Mouse (Mus musculus) CH12.LX (cell line): ENCODE data around the gene Spata20. TPM values are rescaled to one million over a fixed set of nuclear protein-coding genes. Genes with fewer than 3 reads are reported as not detected.

Experiments
- DNase-seq: peaks from one replicate; pipeline ENCODE4 v3.0.0-alpha.2; 2013; ENCODE audit errors: extremely low read depth
- H3K27ac ChIP-seq: 2 replicates; pipeline ENCODE4 v1.5.1; 2012; ENCODE audit warnings: low read depth, mild to moderate bottlenecking, control low read depth, moderate library complexity; ENCODE audit not compliant: insufficient read depth
- H3K27me3 ChIP-seq: replicated peaks from 2 replicates; pipeline ENCODE3; 2012; ENCODE audit warnings: inconsistent platforms
- H3K36me3 ChIP-seq, 2 experiments: replicated peaks in 1 of 2; 2 replicates each; pipeline versions ENCODE3 to v1.6.1; 2012; ENCODE audit warnings: inconsistent platforms in 1 of 2, low read length in 1 of 2, mild to moderate bottlenecking in 1 of 2, mixed read lengths in 1 of 2, moderate library complexity in 1 of 2; ENCODE audit not compliant: control insufficient read depth in 1 of 2, insufficient read depth in 1 of 2
- H3K4me1 ChIP-seq, 2 experiments: 2 replicates each; pipeline ENCODE4 v1.6.1; 2012; ENCODE audit warnings: inconsistent platforms in 1 of 2, moderate library complexity in 1 of 2; ENCODE audit not compliant: insufficient read depth in 2 of 2, control insufficient read depth in 1 of 2
- H3K4me2 ChIP-seq: 2 replicates; pipeline ENCODE4 v1.6.1; 2012; ENCODE audit warnings: low read depth, mild to moderate bottlenecking, control low read depth; ENCODE audit not compliant: poor library complexity, insufficient read depth, severe bottlenecking
- H3K4me3 ChIP-seq, 3 experiments: fragments of 150-350 bp in 1 of 3; sonication (generic) in 1 of 3; replicated peaks in 1 of 3; 2 replicates each; pipeline versions ENCODE3 to v1.5.1; 2011 to 2012; ENCODE audit warnings: low read depth in 2 of 3, low read length in 2 of 3, mild to moderate bottlenecking in 2 of 3, moderate library complexity in 2 of 3, control low read depth in 1 of 3, improper control_type of control experiment in 1 of 3, inconsistent platforms in 1 of 3, mixed read lengths in 1 of 3; ENCODE audit not compliant: poor library complexity in 1 of 3
- H3K79me2 ChIP-seq: replicated peaks from 2 replicates; pipeline ENCODE4 v1.6.1; 2012; ENCODE audit warnings: mild to moderate bottlenecking, moderate library complexity; ENCODE audit not compliant: control insufficient read depth, poor library complexity, insufficient read depth, severe bottlenecking; ENCODE audit errors: extremely low read depth
- H3K9ac ChIP-seq: 2 replicates; pipeline ENCODE4 v1.6.1; 2012; ENCODE audit warnings: low read depth, mild to moderate bottlenecking, control low read depth, moderate library complexity; ENCODE audit not compliant: insufficient read depth
- H3K9me3 ChIP-seq: replicated peaks from 2 replicates; pipeline ENCODE3; 2012; ENCODE audit warnings: low read length, inconsistent platforms, mixed read lengths
- CHD1 ChIP-seq: IDR thresholded peaks from 2 replicates; pipeline ENCODE4 v1.6.1; 2012; ENCODE audit warnings: low read depth, low read length, improper control_type of control experiment, inconsistent platforms
- EP300 ChIP-seq: IDR thresholded peaks from 2 replicates; pipeline ENCODE4 v1.6.1; 2011; ENCODE audit warnings: low read length, improper control_type of control experiment
- GABPA ChIP-seq: IDR thresholded peaks from 2 replicates; pipeline ENCODE4 v1.6.1; 2012; ENCODE audit warnings: low read depth, low read length, improper control_type of control experiment, inconsistent platforms; ENCODE audit not compliant: insufficient replicate concordance
- HCFC1 ChIP-seq: IDR thresholded peaks from 2 replicates; pipeline ENCODE4 v1.6.1; 2012; ENCODE audit warnings: low read depth, mild to moderate bottlenecking, inconsistent platforms, low read length, improper control_type of control experiment
- IRF4 ChIP-seq: IDR thresholded peaks from 2 replicates; pipeline ENCODE4 v1.6.1; 2014; ENCODE audit warnings: low read depth, mild to moderate bottlenecking, inconsistent platforms, low read length, improper control_type of control experiment
- JUN ChIP-seq: IDR thresholded peaks from 2 replicates; pipeline ENCODE4 v1.6.1; 2011; ENCODE audit warnings: low read depth, mild to moderate bottlenecking, low read length, improper control_type of control experiment, moderate library complexity; ENCODE audit not compliant: insufficient read depth
- MAX ChIP-seq: IDR thresholded peaks from 2 replicates; pipeline ENCODE4 v1.6.1; 2011; ENCODE audit warnings: low read length, improper control_type of control experiment
- MAZ ChIP-seq: IDR thresholded peaks from 2 replicates; pipeline ENCODE4 v1.6.1; 2012; ENCODE audit warnings: low read depth, mild to moderate bottlenecking, inconsistent platforms, low read length, improper control_type of control experiment, moderate library complexity
- MEF2A ChIP-seq: IDR thresholded peaks from 2 replicates; pipeline ENCODE4 v1.6.1; 2014; ENCODE audit warnings: low read depth, mild to moderate bottlenecking, inconsistent platforms, low read length, improper control_type of control experiment, borderline replicate concordance
- MXI1 ChIP-seq: IDR thresholded peaks from 2 replicates; pipeline ENCODE4 v1.6.1; 2011; ENCODE audit warnings: mild to moderate bottlenecking, low read depth, low read length, improper control_type of control experiment
- MYC ChIP-seq: IDR thresholded peaks from 2 replicates; pipeline ENCODE4 v1.6.1; 2011; ENCODE audit warnings: low read depth, mild to moderate bottlenecking, improper control_type of control experiment, low read length
- NELFE ChIP-seq: IDR thresholded peaks from 2 replicates; pipeline ENCODE4 v1.6.1; 2011; ENCODE audit warnings: low read depth, low read length, improper control_type of control experiment
- POLR2A ChIP-seq: IDR thresholded peaks from 2 replicates; pipeline ENCODE4 v1.6.1; 2011; ENCODE audit warnings: low read depth, mild to moderate bottlenecking, improper control_type of control experiment, low read length
- POLR2AphosphoS2 ChIP-seq: IDR thresholded peaks from 2 replicates; pipeline ENCODE4 v1.6.1; 2011; ENCODE audit warnings: low read depth, low read length, improper control_type of control experiment
- RAD21 ChIP-seq: IDR thresholded peaks from 2 replicates; pipeline ENCODE4 v1.6.1; 2011; ENCODE audit warnings: low read depth, mild to moderate bottlenecking, low read length, improper control_type of control experiment, moderate library complexity
- RCOR1 ChIP-seq: conservative IDR thresholded peaks from 2 replicates; pipeline ENCODE4 v1.6.1; 2012; ENCODE audit warnings: low read depth, mild to moderate bottlenecking, inconsistent platforms, low read length, improper control_type of control experiment
- SIN3A ChIP-seq: IDR thresholded peaks from 2 replicates; pipeline ENCODE4 v1.6.1; 2012; ENCODE audit warnings: low read length, improper control_type of control experiment, inconsistent platforms
- SMC3 ChIP-seq: IDR thresholded peaks from 2 replicates; pipeline ENCODE4 v1.6.1; 2011; ENCODE audit warnings: low read depth, low read length, improper control_type of control experiment
- TCF12 ChIP-seq: IDR thresholded peaks from 2 replicates; pipeline ENCODE4 v1.6.1; 2014; ENCODE audit warnings: low read depth, mild to moderate bottlenecking, inconsistent platforms, low read length, improper control_type of control experiment
- UBTF ChIP-seq: IDR thresholded peaks from 2 replicates; pipeline ENCODE4 v1.6.1; 2012; ENCODE audit warnings: low read depth, mild to moderate bottlenecking, inconsistent platforms, low read length, improper control_type of control experiment, moderate library complexity
- USF1 ChIP-seq: IDR thresholded peaks from 2 replicates; pipeline ENCODE4 v1.6.1; 2014; ENCODE audit warnings: low read depth, mild to moderate bottlenecking, inconsistent platforms, low read length, improper control_type of control experiment
- USF2 ChIP-seq: conservative IDR thresholded peaks from 2 replicates; pipeline ENCODE4 v1.6.1; 2011; ENCODE audit warnings: low read depth, low read length, improper control_type of control experiment
- ZC3H11A ChIP-seq: IDR thresholded peaks from 2 replicates; pipeline ENCODE4 v1.6.1; 2012; ENCODE audit warnings: low read depth, mild to moderate bottlenecking, inconsistent platforms, low read length, improper control_type of control experiment
- ZMIZ1 ChIP-seq: IDR thresholded peaks from 2 replicates; pipeline ENCODE4 v1.6.1; 2012; ENCODE audit warnings: low read depth, mild to moderate bottlenecking, inconsistent platforms, low read length, improper control_type of control experiment
- dilution Hi-C: fragments of 300-500 bp; cut with MboI; formaldehyde crosslinking; loops from 2 replicates; pipeline ENCODE4 v1.14.3; 2020; ENCODE audit warnings: low sequenced_read_pairs; ENCODE audit not compliant: extremely low pct_unique_long_range_greater_than_20kb, extremely low pct_ligation_motif_present
- in situ Hi-C: fragments of 300-500 bp; cut with MboI; formaldehyde crosslinking; loops from 3 replicates; pipeline ENCODE4 v1.14.3; 2019; ENCODE audit warnings: low sequenced_read_pairs, low pct_ligation_motif_present, low pct_unique_long_range_greater_than_20kb, mixed read lengths
- polyA plus RNA-seq: library from polyadenylated mRNA; unstranded; fragments of >175 nt; gene quantifications from 2 replicates; pipeline ENCODE4 v1.2.1, GENCODE M21; 2012; ENCODE audit warnings: low read depth; ENCODE audit not compliant: insufficient read length
- total RNA-seq, 2 experiments: library from RNA; depleted of rRNA; stranded (reverse); fragments of 300-350 nt in 1 of 2; fragments of >200 nt in 1 of 2; gene quantifications; 2 replicates each; pipeline ENCODE4 v1.2.3; 2012 to 2014

Spata20 gene
- total and polyA plus RNA-seq, 3 experiments = not detected

- Histone ChIP-seq H3K36me3 (no peaks in the 10 kb centered on the region), H3K4me1 (peaks cover 9 to 31% of the 10 kb centered on the region in 2 experiments), H3K4me2 (no peak overlapping the region), H3K79me2 (no peaks in the 10 kb centered on the region), H3K9me3 (no peaks in the 10 kb centered on the region), H3K9ac (no peak overlapping the region), H3K27me3 (peaks cover 11% of the 10 kb centered on the region), H3K27ac (no peak overlapping the region), H3K4me3 (no peak overlapping the region)
- DNase-seq = no peak
- dilution Hi-C loops = no loop called here
- TF ChIP-seq USF2 (no peak), MAZ (no peak), EP300 (no peak), JUN (no peak), POLR2AphosphoS2 (no peak), UBTF (no peak), ZC3H11A (no peak), RCOR1 (no peak), NELFE (no peak), SMC3 (no peak), MYC (no peak), HCFC1 (no peak), TCF12 (no peak)
- in situ Hi-C loops = no loop called here
These were observed 34.7 kb downstream of the Spata20 start for GRCm38 (mm10) chr11:94451091-94451773.

DNA sequence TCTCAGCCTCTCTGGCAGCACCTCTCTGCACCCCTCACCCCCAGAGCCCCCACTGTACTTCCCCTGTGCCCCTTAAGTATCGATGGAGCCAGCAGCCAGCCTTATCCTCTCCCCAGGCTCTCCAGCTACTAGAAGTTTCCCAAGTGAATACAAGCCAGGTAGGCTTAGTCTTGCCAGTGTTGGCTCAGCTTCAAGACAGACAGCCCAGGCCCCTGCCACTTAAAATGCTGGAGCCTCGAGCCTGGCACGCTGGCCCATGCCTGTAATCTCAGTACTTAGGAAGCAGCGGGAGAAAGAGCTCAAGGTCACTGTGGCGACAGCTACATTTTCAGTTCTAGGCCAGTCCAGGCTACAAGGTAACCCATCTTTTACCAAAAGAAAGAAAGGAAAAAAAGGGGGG is 36.1 kb downstream of the Spata20 start:
- no peak overlapping the region for H3K4me3 ChIP-seq
- in situ Hi-C loops = no loop called here
- TF ChIP-seq RAD21 = no peak
- TF ChIP-seq RCOR1 = no peak
- no peak for TF ChIP-seq IRF4
- no peak for TF ChIP-seq POLR2A
- TF ChIP-seq ZC3H11A = no peak
- no peak for TF ChIP-seq GABPA
- no peak for TF ChIP-seq MXI1
- no peak for TF ChIP-seq ZMIZ1
- TF ChIP-seq CHD1 = no peak
- TF ChIP-seq MAX = no peak
- no peak for TF ChIP-seq TCF12
- TF ChIP-seq SMC3 = no peak
- TF ChIP-seq MEF2A = no peak
- no peak for TF ChIP-seq USF1
- TF ChIP-seq JUN = no peak
- no peak for TF ChIP-seq UBTF
- no peak for TF ChIP-seq MAZ
- TF ChIP-seq SIN3A = no peak
- TF ChIP-seq, all 38 proteins: peak for 0
- no peak for DNase-seq
- Histone ChIP-seq H3K27ac (no peak overlapping the region), H3K9me3 (no peaks in the 10 kb centered on the region), H3K27me3 (peaks cover 15% of the 10 kb centered on the region), H3K4me1 (peaks cover 4 to 25% of the 10 kb centered on the region in 2 experiments), H3K36me3 (no peaks in the 10 kb centered on the region), H3K9ac (no peak overlapping the region), H3K79me2 (no peaks in the 10 kb centered on the region), H3K4me2 (no peak overlapping the region)
- dilution Hi-C loops = no loop called here
